Mouse (Mus musculus): ENCODE measurements at regions not wholly inside any gene's neighbourhood (a gene's known extent, or its start where the extent isn't known, plus 50 kb on each side); places are given as distances from the start of the nearest gene placed in this dataset.

GRCm38 (mm10) chr3:50687755-50688154 lies 244.3 kb upstream of the Slc7a11 start:
- H3K27me3 ChIP-seq (ENCODE audit: control insufficient read depth in 1 of 2, insufficient read depth in 2 of 2, low read length in 2 of 2), result peaks cover 0 to 2% of the 10 kb centered on the region in 2 experiments; a peak in 1 of 4 replicates
- H3K27ac ChIP-seq (ENCODE audit: control insufficient read depth, low read depth, low read length), result no peak overlapping the region
- no peak overlapping the region for H3K4me3 ChIP-seq (ENCODE audit: control insufficient read depth in 1 of 2, insufficient read depth in 1 of 2, low read depth in 2 of 2, low read length in 2 of 2)
- TF ChIP-seq NELFE (IDR thresholded peaks at IDR 0.05; ENCODE audit: low read depth, low read length) (no peak), NRF1 (IDR thresholded peaks at IDR 0.05; ENCODE audit: insufficient read depth, low read depth, low read length, poor library complexity, severe bottlenecking) (no peak), GABPA (IDR thresholded peaks at IDR 0.05; ENCODE audit: low read depth, low read length) (no peak), KAT2A (conservative IDR thresholded peaks at IDR 0.05; ENCODE audit: low read depth, low read length) (no peak), ZMIZ1 (IDR thresholded peaks at IDR 0.05; ENCODE audit: low read depth, low read length) (no peak), TAL1 (IDR thresholded peaks at IDR 0.05; ENCODE audit: low read length) (no peak), JUND (IDR thresholded peaks at IDR 0.05; ENCODE audit: low read depth, low read length) (no peak), GATA1 (IDR thresholded peaks at IDR 0.05; ENCODE audit: low read depth, low read length) (no peak), ELF1 (IDR thresholded peaks at IDR 0.05; ENCODE audit: low read depth, low read length) (no peak)
- H3K36me3 ChIP-seq (ENCODE audit: control insufficient read depth in 1 of 2, insufficient read depth in 2 of 2, low read length in 2 of 2), result no peaks in the 10 kb centered on the region
- no peak overlapping the region for H3K9ac ChIP-seq (ENCODE audit: control insufficient read depth, low read depth, low read length, poor library complexity, severe bottlenecking)
- no peak for DNase-seq (ENCODE audit: low read depth, low spot score)
- H3K4me1 ChIP-seq (ENCODE audit: control insufficient read depth in 1 of 2, insufficient read depth in 2 of 2, low read length in 2 of 2), result no peaks in the 10 kb centered on the region
- H3K9me3 ChIP-seq (replicated peaks; ENCODE audit: insufficient read depth, low read length), result no peaks in the 10 kb centered on the region
- H3K79me2 ChIP-seq (ENCODE audit: control insufficient read depth, insufficient read depth, low read length, poor library complexity), result no peaks in the 10 kb centered on the region

GRCm38 (mm10) chr3:50678611-50678988 lies 235.2 kb upstream of the Slc7a11 start:
- no peak overlapping the region for H3K27ac ChIP-seq (ENCODE audit: control insufficient read depth, low read depth, low read length)
- no peak for TF ChIP-seq NRF1 (IDR thresholded peaks at IDR 0.05; ENCODE audit: insufficient read depth, low read depth, low read length, poor library complexity, severe bottlenecking)
- no peak for TF ChIP-seq MAX (IDR thresholded peaks at IDR 0.05; ENCODE audit: low read length)
- TF ChIP-seq MYB (IDR thresholded peaks at IDR 0.05; ENCODE audit: low read depth, low read length), result no peak
- TF ChIP-seq E2F4 (IDR thresholded peaks at IDR 0.05; ENCODE audit: borderline replicate concordance, low read depth, low read length), result no peak
- TF ChIP-seq USF2 (IDR thresholded peaks at IDR 0.05; ENCODE audit: borderline replicate concordance in 1 of 2, insufficient read depth in 1 of 2, low read depth in 1 of 2, low read length in 2 of 2), result no peak
- no peak for DNase-seq (ENCODE audit: low read depth, low spot score)

GRCm38 (mm10) chr3:50677953-50678610 lies 234.7 kb upstream of the Slc7a11 start:
- no peak overlapping the region for H3K4me3 ChIP-seq (ENCODE audit: control insufficient read depth in 1 of 2, insufficient read depth in 1 of 2, low read depth in 2 of 2, low read length in 2 of 2)

More at GRCm38 (mm10) chr3:50678611-50678988, 235.2 kb upstream of the Slc7a11 start:
- Histone ChIP-seq H3K4me3 (ENCODE audit: control insufficient read depth in 1 of 2, insufficient read depth in 1 of 2, low read depth in 2 of 2, low read length in 2 of 2) (no peak overlapping the region), H3K4me1 (ENCODE audit: control insufficient read depth in 1 of 2, insufficient read depth in 2 of 2, low read length in 2 of 2) (no peaks in the 10 kb centered on the region), H3K27me3 (ENCODE audit: control insufficient read depth in 1 of 2, insufficient read depth in 2 of 2, low read length in 2 of 2) (peaks cover 0 to 2% of the 10 kb centered on the region in 2 experiments; a peak in 2 of 4 replicates), H3K9ac (ENCODE audit: control insufficient read depth, low read depth, low read length, poor library complexity, severe bottlenecking) (no peak overlapping the region), H3K79me2 (ENCODE audit: control insufficient read depth, insufficient read depth, low read length, poor library complexity) (no peaks in the 10 kb centered on the region), H3K36me3 (ENCODE audit: control insufficient read depth in 1 of 2, insufficient read depth in 2 of 2, low read length in 2 of 2) (no peaks in the 10 kb centered on the region), H3K9me3 (replicated peaks; ENCODE audit: insufficient read depth, low read length) (no peaks in the 10 kb centered on the region)

More at GRCm38 (mm10) chr3:50677953-50678610, 234.7 kb upstream of the Slc7a11 start:
- Histone ChIP-seq H3K9ac (ENCODE audit: control insufficient read depth, low read depth, low read length, poor library complexity, severe bottlenecking) (no peak overlapping the region), H3K4me1 (ENCODE audit: control insufficient read depth in 1 of 2, insufficient read depth in 2 of 2, low read length in 2 of 2) (no peaks in the 10 kb centered on the region), H3K36me3 (ENCODE audit: control insufficient read depth in 1 of 2, insufficient read depth in 2 of 2, low read length in 2 of 2) (no peaks in the 10 kb centered on the region), H3K27me3 (ENCODE audit: control insufficient read depth in 1 of 2, insufficient read depth in 2 of 2, low read length in 2 of 2) (peaks cover 0 to 2% of the 10 kb centered on the region in 2 experiments; a peak in 2 of 4 replicates), H3K9me3 (replicated peaks; ENCODE audit: insufficient read depth, low read length) (no peaks in the 10 kb centered on the region), H3K79me2 (ENCODE audit: control insufficient read depth, insufficient read depth, low read length, poor library complexity) (no peaks in the 10 kb centered on the region), H3K27ac (ENCODE audit: control insufficient read depth, low read depth, low read length) (no peak overlapping the region)
- TF ChIP-seq ETS1 (IDR thresholded peaks at IDR 0.05; ENCODE audit: low read depth, low read length) (no peak), TCF12 (IDR thresholded peaks at IDR 0.05; ENCODE audit: low read depth, low read length) (no peak), NELFE (IDR thresholded peaks at IDR 0.05; ENCODE audit: low read depth, low read length) (no peak), NRF1 (IDR thresholded peaks at IDR 0.05; ENCODE audit: insufficient read depth, low read depth, low read length, poor library complexity, severe bottlenecking) (no peak), MYC (IDR thresholded peaks at IDR 0.05; ENCODE audit: low read depth, low read length) (no peak), MXI1 (IDR thresholded peaks at IDR 0.05; ENCODE audit: low read depth, low read length) (no peak), SMC3 (IDR thresholded peaks at IDR 0.05; ENCODE audit: low read depth, low read length) (no peak), MAZ (IDR thresholded peaks at IDR 0.05; ENCODE audit: low read depth, low read length) (no peak), ELF1 (IDR thresholded peaks at IDR 0.05; ENCODE audit: low read depth, low read length) (no peak), SIN3A (IDR thresholded peaks at IDR 0.05; ENCODE audit: low read length) (no peak), POLR2A (IDR thresholded peaks at IDR 0.05; ENCODE audit: control insufficient read depth in 1 of 2, insufficient read depth in 1 of 2, low read depth in 1 of 2, low read length in 2 of 2, poor library complexity in 1 of 2) (no peak), E2F4 (IDR thresholded peaks at IDR 0.05; ENCODE audit: borderline replicate concordance, low read depth, low read length) (no peak), JUND (IDR thresholded peaks at IDR 0.05; ENCODE audit: low read depth, low read length) (no peak), RAD21 (IDR thresholded peaks at IDR 0.05; ENCODE audit: low read depth, low read length) (no peak), BHLHE40 (IDR thresholded peaks at IDR 0.05; ENCODE audit: borderline replicate concordance, low read depth, low read length) (no peak)
- no peak for DNase-seq (ENCODE audit: low read depth, low spot score)

All from MEL (cell line).